Mouse (Mus musculus): Measurements from ENCODE around the gene Nudt6. TPM values are rescaled to one million over a fixed set of nuclear protein-coding genes. Genes with fewer than 3 reads are reported as not detected.

Gene Nudt6
- polyA plus RNA-seq (2015; fragmentation: Illumina TruSeq; extraction: RNeasy Lipid Tissue Mini Kit (QIAGEN cat#74804); ENCODE audit: insufficient read depth, low replicate concordance): 12.6 TPM

DNA sequence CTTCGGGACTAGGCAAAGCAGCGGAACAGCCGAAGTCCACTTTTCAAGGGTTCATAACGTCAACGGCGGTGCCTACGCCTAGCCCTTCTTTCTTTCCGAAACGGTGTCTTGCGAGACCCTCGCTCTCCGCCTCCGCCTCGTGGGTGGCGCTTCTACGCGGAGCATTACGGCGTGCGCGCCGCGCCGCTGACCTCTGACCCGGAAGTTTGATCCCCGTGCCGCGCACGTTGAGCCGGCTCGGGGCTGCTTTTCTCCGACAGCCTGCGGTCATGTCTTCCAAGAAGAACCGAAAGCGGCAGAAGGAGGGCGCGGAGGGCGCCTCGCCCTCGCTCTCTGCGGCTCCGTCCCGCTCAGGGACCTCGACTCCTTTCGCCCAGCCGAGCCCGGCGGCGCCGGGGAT is at the start of gene Nudt6:
Gene Nudt6 (minus strand): TSS at position 140 of the 400 bp plus-strand sequence.

DNA sequence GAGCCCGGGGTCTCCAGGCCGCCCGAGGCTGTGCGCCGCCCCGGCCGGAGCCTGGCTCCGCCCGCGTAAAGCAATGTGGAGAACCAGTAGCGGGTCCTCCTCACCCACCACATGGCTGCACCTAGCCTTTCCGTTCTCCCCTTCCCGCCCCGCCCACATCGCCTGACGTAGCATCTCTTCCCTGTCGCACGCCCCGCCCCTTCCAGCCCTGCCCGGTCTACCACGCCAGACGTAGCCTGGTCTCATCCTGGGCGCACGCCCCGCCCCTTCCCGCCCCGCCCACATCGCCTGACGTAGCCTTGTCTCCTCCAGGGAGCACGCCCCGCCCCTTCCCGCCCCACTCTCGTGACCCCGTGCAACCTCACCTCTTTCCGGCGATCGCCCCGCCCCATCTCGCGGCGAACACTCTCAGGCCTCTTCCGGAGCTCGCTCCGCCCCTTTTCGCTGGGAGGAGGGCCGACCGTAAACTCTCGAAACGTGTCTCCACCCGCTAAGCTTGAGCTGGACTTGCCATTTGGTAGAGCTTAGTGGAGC is 486 bp downstream of the Nudt6 start, which contains the start of gene Spata5:
Gene Spata5 (plus strand): TSS at position 439 of the 534 bp plus-strand sequence.

Other genes with a start within 250 kb of the Nudt6 start
- 0.52 TPM for gene Il21, start 187.6 kb downstream of the Nudt6 start, polyA plus RNA-seq (2015; fragmentation: Illumina TruSeq; extraction: RNeasy Lipid Tissue Mini Kit (QIAGEN cat#74804); ENCODE audit: insufficient read depth, low replicate concordance)
- gene Bbs12, start 107.7 kb downstream of the Nudt6 start, polyA plus RNA-seq (2015; fragmentation: Illumina TruSeq; extraction: RNeasy Lipid Tissue Mini Kit (QIAGEN cat#74804); ENCODE audit: insufficient read depth, low replicate concordance): 9.3 TPM
- 3.1 TPM for gene Cetn4, start 107.5 kb downstream of the Nudt6 start, polyA plus RNA-seq (2015; fragmentation: Illumina TruSeq; extraction: RNeasy Lipid Tissue Mini Kit (QIAGEN cat#74804); ENCODE audit: insufficient read depth, low replicate concordance)
- 4.4 TPM for gene Fgf2, start 71.9 kb downstream of the Nudt6 start, polyA plus RNA-seq (2015; fragmentation: Illumina TruSeq; extraction: RNeasy Lipid Tissue Mini Kit (QIAGEN cat#74804); ENCODE audit: insufficient read depth, low replicate concordance)
- gene Spata5, start 315 bp downstream of the Nudt6 start, polyA plus RNA-seq (2015; fragmentation: Illumina TruSeq; extraction: RNeasy Lipid Tissue Mini Kit (QIAGEN cat#74804); ENCODE audit: insufficient read depth, low replicate concordance): 32.7 TPM
- 3.8 TPM for gene Spry1, start 219.7 kb upstream of the Nudt6 start, polyA plus RNA-seq (2015; fragmentation: Illumina TruSeq; extraction: RNeasy Lipid Tissue Mini Kit (QIAGEN cat#74804); ENCODE audit: insufficient read depth, low replicate concordance)